Mouse (Mus musculus) cerebellum, adult 2 months (tissue): ENCODE data around the gene Sf3a2. TPM values are rescaled to one million over a fixed set of nuclear protein-coding genes. Genes with fewer than 3 reads are reported as not detected.

Experiments
- DNase-seq, 2 experiments: peaks; one replicate each; pipeline ENCODE4 v3.0.0; 2021
- H3K27ac ChIP-seq: fragments of 200-500 bp; 2 replicates; pipeline ENCODE4 v1.5.1; 2012; ENCODE audit warnings: low read length, control low read depth, inconsistent platforms; ENCODE audit not compliant: insufficient read depth
- H3K27me3 ChIP-seq: fragments of 200-500 bp; 2 replicates; pipeline ENCODE4 v1.6.1; 2012; ENCODE audit warnings: inconsistent platforms, mild to moderate bottlenecking, low read length, moderate library complexity; ENCODE audit not compliant: control insufficient read depth, insufficient read depth
- H3K4me1 ChIP-seq: fragments of 200-500 bp; 2 replicates; pipeline ENCODE4 v1.6.1; 2011; ENCODE audit warnings: low read length; ENCODE audit not compliant: control insufficient read depth, insufficient read depth
- H3K4me3 ChIP-seq: fragments of 200-500 bp; replicated peaks from 2 replicates; pipeline ENCODE3; 2011; ENCODE audit warnings: mild to moderate bottlenecking, low read depth, low read length, control low read depth; ENCODE audit not compliant: insufficient read depth
- CTCF ChIP-seq: fragments of 200-500 bp; IDR thresholded peaks from 2 replicates; pipeline ENCODE4 v1.5.1; 2011; ENCODE audit warnings: low read depth, mild to moderate bottlenecking, control low read depth, low read length, moderate library complexity, borderline replicate concordance; ENCODE audit not compliant: insufficient read depth
- POLR2A ChIP-seq: fragments of 200-500 bp; IDR thresholded peaks from 2 replicates; pipeline ENCODE4 v1.6.1; 2011; ENCODE audit warnings: low read length, control low read depth, borderline replicate concordance; ENCODE audit not compliant: insufficient read depth
- WGBS: fragments of 180-500 bp; shearing (Covaris S2); methylation state at CpG from one replicate; pipeline ENCODE4 v1.1.7; 2018; 5-methylcytosine and 5-hydroxymethylcytosine counted together
- polyA plus RNA-seq: library from polyadenylated mRNA; depleted of rRNA; stranded (reverse); fragments of >200 nt; gene quantifications from 2 replicates; pipeline ENCODE4 v1.2.3, GENCODE M21; 2012

Gene Sf3a2
- polyA plus RNA-seq, 1 experiment = 52.0 TPM

- WGBS = 48% methylated on average over 5 of the region's 5 CpGs
- TF ChIP-seq CTCF (no peak), POLR2A (no peak)
- Histone ChIP-seq H3K27ac (peak overlapping the region; percentile 86), H3K27me3 (no peaks in the 10 kb centered on the region), H3K4me3 (no peak overlapping the region), H3K4me1 (peaks cover 61% of the 10 kb centered on the region)
- DNase-seq = peak; percentile 64 to 75
Measured at GRCm38 (mm10) chr10:80777123-80777522, 20.9 kb upstream of the Sf3a2 start.

GRCm38 (mm10) chr10:80779565-80779964 lies 18.4 kb upstream of the Sf3a2 start:
- no peak overlapping the region for H3K4me3 ChIP-seq
- no peak for DNase-seq
- no peak for TF ChIP-seq POLR2A
- no peak for TF ChIP-seq CTCF

GRCm38 (mm10) chr10:80784302-80784701 lies 13.7 kb upstream of the Sf3a2 start:
- 93% methylated on average over 2 of the region's 2 CpGs for WGBS
- Histone ChIP-seq H3K4me1 (peaks cover 21% of the 10 kb centered on the region), H3K27ac (no peak overlapping the region), H3K4me3 (no peak overlapping the region), H3K27me3 (no peaks in the 10 kb centered on the region)
- TF ChIP-seq CTCF = no peak
- no peak for TF ChIP-seq POLR2A
- no peak for DNase-seq

More at GRCm38 (mm10) chr10:80779565-80779964, 18.4 kb upstream of the Sf3a2 start:
- Histone ChIP-seq H3K4me1 (peaks cover 39% of the 10 kb centered on the region), H3K27ac (no peak overlapping the region), H3K27me3 (no peaks in the 10 kb centered on the region)

GRCm38 (mm10) chr10:80784871-80785270 lies 13.1 kb upstream of the Sf3a2 start:
- no peak overlapping the region for H3K4me3 ChIP-seq
- H3K4me1 ChIP-seq = peaks cover 21% of the 10 kb centered on the region
- no peaks in the 10 kb centered on the region for H3K27me3 ChIP-seq
- 59% methylated on average over 12 of the region's 12 CpGs for WGBS
- no peak overlapping the region for H3K27ac ChIP-seq
- DNase-seq = no peak
- no peak for TF ChIP-seq CTCF
- TF ChIP-seq POLR2A = no peak

GRCm38 (mm10) chr10:80785963-80786362 lies 12.0 kb upstream of the Sf3a2 start:
- DNase-seq = peak in 1 of 2 experiments; percentile 55
- H3K4me1 ChIP-seq = peaks cover 31% of the 10 kb centered on the region
- no peak overlapping the region for H3K4me3 ChIP-seq
- TF ChIP-seq CTCF (no peak), POLR2A (no peak)
- no peaks in the 10 kb centered on the region for H3K27me3 ChIP-seq
- WGBS = 27% methylated on average over 11 of the region's 11 CpGs
- H3K27ac ChIP-seq = peak overlapping the region; percentile 37

GRCm38 (mm10) chr10:80787517-80787916 lies 10.5 kb upstream of the Sf3a2 start:
- Histone ChIP-seq H3K4me1 (peaks cover 47% of the 10 kb centered on the region), H3K4me3 (no peak overlapping the region), H3K27ac (no peak overlapping the region), H3K27me3 (no peaks in the 10 kb centered on the region)
- WGBS = 49% methylated on average over 2 of the region's 2 CpGs
- no peak for TF ChIP-seq POLR2A
- TF ChIP-seq CTCF = no peak
- no peak for DNase-seq

GRCm38 (mm10) chr10:80790761-80791404 lies 7.1 kb upstream of the Sf3a2 start:
- Histone ChIP-seq H3K4me1 (peaks cover 57% of the 10 kb centered on the region), H3K27ac (peak overlapping the region; percentile 96), H3K27me3 (no peaks in the 10 kb centered on the region), H3K4me3 (no peak overlapping the region)
- no peak for TF ChIP-seq CTCF
- TF ChIP-seq POLR2A = no peak
- peak in 1 of 2 experiments; percentile 31 for DNase-seq
- WGBS = 87% methylated on average over 19 of the region's 19 CpGs

- WGBS = 24% methylated on average over 33 of the region's 33 CpGs
- TF ChIP-seq POLR2A (no peak), CTCF (no peak)
- no peak for DNase-seq
- Histone ChIP-seq H3K4me1 (peaks cover 57% of the 10 kb centered on the region), H3K4me3 (no peak overlapping the region), H3K27ac (peak overlapping the region; percentile 96), H3K27me3 (no peaks in the 10 kb centered on the region)
Measured at GRCm38 (mm10) chr10:80791476-80792174, 6.4 kb upstream of the Sf3a2 start.
